Mouse (Mus musculus): Measurements from ENCODE around the gene Trim2. TPM values are rescaled to one million over a fixed set of nuclear protein-coding genes. Genes with fewer than 3 reads are reported as not detected.

Trim2 gene
- polyA plus RNA-seq, 1 experiment from 2014 or later, result 136 TPM

DNA sequence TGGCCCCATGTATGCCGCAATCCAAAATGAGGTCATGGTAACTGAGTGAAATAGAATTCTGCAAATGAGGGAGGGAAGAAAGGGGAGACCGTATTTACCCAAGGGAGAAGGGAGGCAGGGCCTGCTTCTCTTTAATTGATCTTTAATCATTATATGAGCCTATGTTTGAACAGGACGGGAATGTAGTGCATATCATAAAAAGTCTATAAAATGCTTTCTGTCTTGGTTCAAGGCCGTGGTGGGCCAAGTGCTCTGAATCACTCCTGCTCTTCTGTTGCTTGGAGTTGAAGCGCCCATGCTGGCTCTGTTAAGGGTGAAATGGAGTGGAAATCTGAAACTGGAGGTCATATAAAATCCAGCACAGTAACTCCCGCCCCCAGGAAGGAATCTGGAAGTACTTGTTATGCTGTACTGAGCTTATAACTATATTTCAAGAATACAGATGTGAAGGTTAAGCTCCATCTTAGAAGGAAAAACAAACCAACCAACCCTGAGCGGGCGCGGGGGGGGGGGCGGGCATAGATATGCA, 48.6 kb downstream of the Trim2 start:
- ATAC-seq (ENCODE audit: low FRiP score), result no peak
- DNase-seq (ENCODE audit: low spot score), result no peak
- Histone ChIP-seq H3K36me3 (replicated peaks; ENCODE audit: control insufficient read depth, insufficient read depth) (no peaks in the 10 kb centered on the region), H3K4me1 (replicated peaks; ENCODE audit: control insufficient read depth, insufficient read depth, low read length) (peaks cover 39% of the 10 kb centered on the region), H3K9ac (peak overlapping the region; percentile 92), H3K27ac (no peak overlapping the region), H3K4me3 (replicated peaks; ENCODE audit: low read length) (peak overlapping the region; percentile 85), H3K9me3 (ENCODE audit: control insufficient read depth, low read length) (no peaks in the 10 kb centered on the region), H3K27me3 (ENCODE audit: control insufficient read depth, insufficient read depth, low read length) (no peaks in the 10 kb centered on the region), H3K4me2 (replicated peaks) (peak overlapping the region; percentile 92)
- WGBS, result 28% methylated on average over 10 of the region's 10 CpGs

DNA sequence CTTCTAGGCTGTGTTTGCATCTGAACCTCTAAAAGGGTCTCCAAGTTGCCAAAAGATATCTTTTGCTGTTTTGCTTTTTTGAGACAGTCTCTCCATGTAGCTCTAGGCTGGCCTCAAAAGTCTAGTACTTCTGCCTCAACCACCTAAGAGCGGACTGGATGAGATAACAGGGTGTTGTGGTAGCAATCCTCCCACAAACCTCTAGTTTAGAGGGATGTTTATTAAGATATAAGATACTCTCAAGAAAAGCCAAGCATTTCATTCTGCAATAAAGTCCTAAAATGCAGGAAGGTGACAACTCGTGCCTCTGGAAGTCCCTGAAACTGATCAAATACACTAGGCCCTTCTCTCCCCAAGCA, 52.2 kb downstream of the Trim2 start:
- no peak overlapping the region for H3K9ac ChIP-seq
- H3K36me3 ChIP-seq (replicated peaks; ENCODE audit: control insufficient read depth, insufficient read depth), result no peaks in the 10 kb centered on the region
- H3K4me2 ChIP-seq (replicated peaks), result no peak overlapping the region
- H3K4me1 ChIP-seq (replicated peaks; ENCODE audit: control insufficient read depth, insufficient read depth, low read length), result peaks cover 36% of the 10 kb centered on the region
- DNase-seq (ENCODE audit: low spot score), result no peak
- peak overlapping the region; percentile 67; the same call in 1 of the 2 replicates for H3K27ac ChIP-seq
- WGBS, result 96% methylated on average over 2 of the region's 2 CpGs
- ATAC-seq (ENCODE audit: low FRiP score), result no peak
- H3K27me3 ChIP-seq (ENCODE audit: control insufficient read depth, insufficient read depth, low read length), result no peaks in the 10 kb centered on the region
- no peak overlapping the region for H3K4me3 ChIP-seq (replicated peaks; ENCODE audit: low read length)
- no peaks in the 10 kb centered on the region for H3K9me3 ChIP-seq (ENCODE audit: control insufficient read depth, low read length)

GRCm38 (mm10) chr3:84253655-84254519, 52.8 kb downstream of the Trim2 start:
- H3K4me1 ChIP-seq (replicated peaks; ENCODE audit: control insufficient read depth, insufficient read depth, low read length), result peaks cover 35% of the 10 kb centered on the region
- WGBS, result 28% methylated on average over 9 of the region's 9 CpGs
- H3K4me2 ChIP-seq (replicated peaks), result peak overlapping the region; percentile 13; the same call in 1 of the 2 replicates
- H3K27me3 ChIP-seq (ENCODE audit: control insufficient read depth, insufficient read depth, low read length), result no peaks in the 10 kb centered on the region
- H3K9me3 ChIP-seq (ENCODE audit: control insufficient read depth, low read length), result no peaks in the 10 kb centered on the region
- H3K9ac ChIP-seq, result peak overlapping the region; percentile 32
- peak overlapping the region; percentile 67 for H3K27ac ChIP-seq
- DNase-seq (ENCODE audit: low spot score) (no peak), ATAC-seq (ENCODE audit: low FRiP score) (no peak)
- no peak overlapping the region for H3K4me3 ChIP-seq (replicated peaks; ENCODE audit: low read length)
- no peaks in the 10 kb centered on the region for H3K36me3 ChIP-seq (replicated peaks; ENCODE audit: control insufficient read depth, insufficient read depth)

DNA sequence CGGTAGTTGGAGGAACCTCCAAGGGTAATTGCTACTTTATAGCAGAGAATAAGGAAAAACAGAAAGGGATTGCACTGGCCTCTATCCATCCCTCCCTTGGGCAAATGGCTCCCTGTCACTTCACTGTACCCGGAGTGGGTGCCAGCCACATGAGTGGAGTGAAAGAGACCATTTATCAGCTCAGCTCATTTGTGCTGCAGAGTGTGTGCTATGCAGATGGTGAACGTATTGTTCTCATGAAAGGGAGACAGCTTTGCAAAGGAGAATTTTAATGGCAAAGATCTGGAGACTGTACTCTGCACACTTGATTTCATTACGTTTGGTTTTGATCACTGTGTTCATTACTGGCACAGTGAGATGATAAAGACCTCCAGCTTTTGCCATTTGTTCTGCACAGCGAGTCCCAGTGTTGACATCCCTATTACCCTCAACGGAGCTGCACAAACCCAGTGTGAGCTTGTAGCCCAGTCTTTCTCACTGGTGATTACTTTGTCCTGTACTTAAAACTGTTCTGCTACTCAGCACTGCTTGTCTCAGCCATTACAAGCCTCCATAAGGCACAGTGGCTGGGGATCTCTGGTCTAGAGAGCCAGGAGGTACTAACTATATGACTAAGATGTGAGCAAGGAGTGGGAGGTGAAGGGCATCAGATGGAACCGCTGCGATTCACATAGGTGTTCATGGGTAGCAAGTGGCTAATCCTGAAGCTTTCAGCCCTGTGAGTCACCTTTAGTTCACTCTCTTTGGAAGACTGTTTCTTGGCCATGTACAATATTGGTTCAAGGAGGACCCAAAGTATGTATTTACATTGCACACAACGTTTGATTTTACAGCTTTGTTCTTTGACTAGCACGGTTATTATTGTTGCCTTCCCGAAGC, 53.7 kb downstream of the Trim2 start:
- H3K9ac ChIP-seq, result peak overlapping the region; percentile 32
- H3K4me2 ChIP-seq (replicated peaks), result peak overlapping the region; percentile 13
- H3K4me3 ChIP-seq (replicated peaks; ENCODE audit: low read length), result no peak overlapping the region
- no peaks in the 10 kb centered on the region for H3K36me3 ChIP-seq (replicated peaks; ENCODE audit: control insufficient read depth, insufficient read depth)
- ATAC-seq (ENCODE audit: low FRiP score) (peak; percentile 83), DNase-seq (ENCODE audit: low spot score) (peak; percentile 46)
- H3K4me1 ChIP-seq (replicated peaks; ENCODE audit: control insufficient read depth, insufficient read depth, low read length), result peaks cover 26% of the 10 kb centered on the region
- WGBS, result 47% methylated on average over 11 of the region's 11 CpGs
- peak overlapping the region; percentile 67 for H3K27ac ChIP-seq
- no peaks in the 10 kb centered on the region for H3K27me3 ChIP-seq (ENCODE audit: control insufficient read depth, insufficient read depth, low read length)
- H3K9me3 ChIP-seq (ENCODE audit: control insufficient read depth, low read length), result no peaks in the 10 kb centered on the region

DNA sequence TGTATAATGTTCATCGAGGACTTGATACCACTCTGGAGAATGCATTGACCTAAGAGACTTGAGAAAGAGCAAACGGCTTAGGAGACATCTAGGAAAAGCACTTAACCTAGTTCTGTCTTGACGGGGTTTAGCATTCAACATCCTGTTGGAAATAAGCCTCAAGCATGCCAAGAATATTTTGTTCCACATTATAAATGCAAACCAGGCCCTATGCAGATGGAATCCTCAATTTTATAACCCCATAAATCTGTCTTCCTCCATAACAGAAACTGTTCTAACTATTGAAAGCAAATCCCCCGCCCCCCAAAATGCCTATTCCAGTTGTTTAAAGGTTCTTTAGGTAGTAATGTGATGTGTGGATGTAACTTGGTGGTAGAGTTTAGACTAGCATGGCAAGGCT, 55.0 kb downstream of the Trim2 start:
- H3K27ac ChIP-seq, result no peak overlapping the region
- H3K9me3 ChIP-seq (ENCODE audit: control insufficient read depth, low read length), result no peaks in the 10 kb centered on the region
- H3K9ac ChIP-seq, result no peak overlapping the region
- DNase-seq (ENCODE audit: low spot score) (no peak), ATAC-seq (ENCODE audit: low FRiP score) (no peak)
- no peak overlapping the region for H3K4me3 ChIP-seq (replicated peaks; ENCODE audit: low read length)
- H3K27me3 ChIP-seq (ENCODE audit: control insufficient read depth, insufficient read depth, low read length), result no peaks in the 10 kb centered on the region
- 83% methylated on average over 4 of the region's 4 CpGs for WGBS
- peaks cover 23% of the 10 kb centered on the region for H3K4me1 ChIP-seq (replicated peaks; ENCODE audit: control insufficient read depth, insufficient read depth, low read length)
- no peak overlapping the region for H3K4me2 ChIP-seq (replicated peaks)
- H3K36me3 ChIP-seq (replicated peaks; ENCODE audit: control insufficient read depth, insufficient read depth), result no peaks in the 10 kb centered on the region

DNA sequence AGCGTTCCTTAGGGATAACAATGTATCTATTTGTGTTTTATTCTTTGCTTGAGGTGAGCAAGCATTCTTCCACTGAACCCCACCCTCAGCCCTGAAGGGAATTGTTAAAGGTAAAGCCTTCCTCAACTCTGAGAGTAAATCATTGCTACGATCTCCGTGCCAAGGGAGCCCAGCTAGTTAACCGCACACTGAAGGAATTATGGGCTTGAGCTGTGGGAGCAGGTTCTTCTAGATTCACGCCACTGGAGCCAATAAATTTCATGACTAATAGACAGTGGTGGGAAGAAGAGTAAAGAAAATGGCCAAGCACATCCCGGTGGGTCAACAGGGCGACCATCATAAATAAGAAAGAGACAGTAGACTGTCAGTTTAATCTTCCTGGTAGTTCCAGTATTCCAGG, 56.4 kb downstream of the Trim2 start:
- Histone ChIP-seq H3K4me3 (replicated peaks; ENCODE audit: low read length) (no peak overlapping the region), H3K9ac (no peak overlapping the region), H3K27me3 (ENCODE audit: control insufficient read depth, insufficient read depth, low read length) (no peaks in the 10 kb centered on the region), H3K36me3 (replicated peaks; ENCODE audit: control insufficient read depth, insufficient read depth) (no peaks in the 10 kb centered on the region), H3K27ac (no peak overlapping the region), H3K4me2 (replicated peaks) (no peak overlapping the region), H3K4me1 (replicated peaks; ENCODE audit: control insufficient read depth, insufficient read depth, low read length) (peaks cover 23% of the 10 kb centered on the region), H3K9me3 (ENCODE audit: control insufficient read depth, low read length) (no peaks in the 10 kb centered on the region)
- WGBS, result 84% methylated on average over 7 of the region's 7 CpGs
- ATAC-seq (ENCODE audit: low FRiP score) (no peak), DNase-seq (ENCODE audit: low spot score) (no peak)

- no peak for ATAC-seq (ENCODE audit: low FRiP score)
- WGBS, result 50% methylated on average over 8 of the region's 8 CpGs
- Histone ChIP-seq H3K36me3 (replicated peaks; ENCODE audit: control insufficient read depth, insufficient read depth) (no peaks in the 10 kb centered on the region), H3K4me1 (replicated peaks; ENCODE audit: control insufficient read depth, insufficient read depth, low read length) (peaks cover 5% of the 10 kb centered on the region), H3K27me3 (ENCODE audit: control insufficient read depth, insufficient read depth, low read length) (no peaks in the 10 kb centered on the region), H3K27ac (no peak overlapping the region), H3K4me2 (replicated peaks) (no peak overlapping the region), H3K9me3 (ENCODE audit: control insufficient read depth, low read length) (no peaks in the 10 kb centered on the region), H3K9ac (no peak overlapping the region), H3K4me3 (replicated peaks; ENCODE audit: low read length) (no peak overlapping the region)
- no peak for DNase-seq (ENCODE audit: low spot score)
Measured at GRCm38 (mm10) chr3:84247789-84248188, 58.9 kb downstream of the Trim2 start.

GRCm38 (mm10) chr3:84246421-84246861, 60.2 kb downstream of the Trim2 start:
- no peak for ATAC-seq (ENCODE audit: low FRiP score)
- DNase-seq (ENCODE audit: low spot score), result no peak
- Histone ChIP-seq H3K4me3 (replicated peaks; ENCODE audit: low read length) (no peak overlapping the region), H3K27me3 (ENCODE audit: control insufficient read depth, insufficient read depth, low read length) (no peaks in the 10 kb centered on the region), H3K9ac (no peak overlapping the region), H3K4me2 (replicated peaks) (no peak overlapping the region), H3K27ac (no peak overlapping the region), H3K9me3 (ENCODE audit: control insufficient read depth, low read length) (no peaks in the 10 kb centered on the region), H3K4me1 (replicated peaks; ENCODE audit: control insufficient read depth, insufficient read depth, low read length) (no peaks in the 10 kb centered on the region), H3K36me3 (replicated peaks; ENCODE audit: control insufficient read depth, insufficient read depth) (no peaks in the 10 kb centered on the region)
- WGBS, result 82% methylated on average over 7 of the region's 7 CpGs

DNA sequence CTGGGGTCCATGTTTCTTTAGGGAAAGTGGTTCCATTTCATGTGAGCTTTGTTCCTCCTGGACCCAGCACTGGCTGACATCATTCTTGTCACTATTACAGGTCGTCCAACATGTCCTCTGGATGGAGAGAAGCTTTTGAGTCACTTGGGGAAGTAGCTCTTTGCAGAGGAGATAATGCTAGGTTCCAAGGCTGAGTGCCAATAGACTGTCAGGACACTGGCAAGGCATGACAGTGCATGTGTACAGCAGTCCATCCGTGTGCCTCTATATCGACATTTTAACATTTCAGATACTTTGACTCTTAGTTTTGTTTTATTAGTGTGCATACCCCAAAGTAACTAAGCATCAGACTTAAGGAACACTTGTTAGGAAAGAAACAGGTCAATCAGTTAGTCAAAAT, 63.6 kb downstream of the Trim2 start:
- Histone ChIP-seq H3K4me2 (replicated peaks) (no peak overlapping the region), H3K4me3 (replicated peaks; ENCODE audit: low read length) (no peak overlapping the region), H3K9me3 (ENCODE audit: control insufficient read depth, low read length) (no peaks in the 10 kb centered on the region), H3K4me1 (replicated peaks; ENCODE audit: control insufficient read depth, insufficient read depth, low read length) (no peaks in the 10 kb centered on the region), H3K9ac (no peak overlapping the region), H3K27ac (no peak overlapping the region), H3K27me3 (ENCODE audit: control insufficient read depth, insufficient read depth, low read length) (no peaks in the 10 kb centered on the region), H3K36me3 (replicated peaks; ENCODE audit: control insufficient read depth, insufficient read depth) (no peaks in the 10 kb centered on the region)
- no peak for DNase-seq (ENCODE audit: low spot score)
- ATAC-seq (ENCODE audit: low FRiP score), result no peak
- WGBS, result 87% methylated on average over 3 of the region's 3 CpGs

All from hindbrain, embryonic 14.5 days (tissue).